Mouse (Mus musculus) MEL (cell line): Measurements from ENCODE around the gene Ephb2. TPM values are rescaled to one million over a fixed set of nuclear protein-coding genes. Genes with fewer than 3 reads are reported as not detected.

Experiments
- DNase-seq: peaks from one replicate; pipeline ENCODE4 v3.0.0; 2011; ENCODE audit warnings: low read depth, low spot score
- H3K27ac ChIP-seq: 2 replicates; pipeline ENCODE4 v1.5.1; 2012; ENCODE audit warnings: low read depth, mild to moderate bottlenecking, control low read depth, low read length, moderate library complexity; ENCODE audit not compliant: control insufficient read depth
- H3K27me3 ChIP-seq, 2 experiments: fragments of 150-350 bp in 1 of 2; sonication (generic) in 1 of 2; 2 replicates each; pipeline ENCODE4 v1.6.1; 2012; ENCODE audit warnings: low read length in 2 of 2, mild to moderate bottlenecking in 2 of 2, improper control_type of control experiment in 1 of 2, moderate library complexity in 1 of 2; ENCODE audit not compliant: insufficient read depth in 2 of 2, control insufficient read depth in 1 of 2
- H3K36me3 ChIP-seq, 2 experiments: 2 replicates each; pipeline ENCODE4 v1.6.1; 2012 to 2014; ENCODE audit warnings: low read length in 2 of 2, improper control_type of control experiment in 1 of 2, inconsistent platforms in 1 of 2, mild to moderate bottlenecking in 1 of 2; ENCODE audit not compliant: insufficient read depth in 2 of 2, control insufficient read depth in 1 of 2
- H3K4me1 ChIP-seq, 2 experiments: fragments of 150-350 bp in 1 of 2; sonication (generic) in 1 of 2; 2 replicates each; pipeline ENCODE4 v1.6.1; 2012; ENCODE audit warnings: low read length in 2 of 2, improper control_type of control experiment in 1 of 2, mild to moderate bottlenecking in 1 of 2; ENCODE audit not compliant: insufficient read depth in 2 of 2, control insufficient read depth in 1 of 2
- H3K4me3 ChIP-seq, 2 experiments: fragments of 150-350 bp in 1 of 2; sonication (generic) in 1 of 2; 2 replicates each; pipeline ENCODE4 v1.5.1; 2012; ENCODE audit warnings: low read depth in 2 of 2, low read length in 2 of 2, mild to moderate bottlenecking in 2 of 2, moderate library complexity in 2 of 2, control low read depth in 1 of 2, improper control_type of control experiment in 1 of 2; ENCODE audit not compliant: control insufficient read depth in 1 of 2, insufficient read depth in 1 of 2
- H3K79me2 ChIP-seq: 2 replicates; pipeline ENCODE4 v1.6.1; 2012; ENCODE audit warnings: mild to moderate bottlenecking, low read length, moderate library complexity; ENCODE audit not compliant: control insufficient read depth, poor library complexity, insufficient read depth
- H3K9ac ChIP-seq: 2 replicates; pipeline ENCODE4 v1.6.1; 2012; ENCODE audit warnings: low read depth, mild to moderate bottlenecking, control low read depth, low read length, moderate library complexity; ENCODE audit not compliant: control insufficient read depth, poor library complexity, severe bottlenecking
- H3K9me3 ChIP-seq: fragments of 150-350 bp; sonication (generic); replicated peaks from 2 replicates; pipeline ENCODE4 v1.6.1; 2012; ENCODE audit warnings: mild to moderate bottlenecking, low read length, improper control_type of control experiment, moderate library complexity; ENCODE audit not compliant: insufficient read depth
- BHLHE40 ChIP-seq: IDR thresholded peaks from 2 replicates; pipeline ENCODE4 v1.6.1; 2012; ENCODE audit warnings: low read depth, mild to moderate bottlenecking, inconsistent platforms, low read length, improper control_type of control experiment, borderline replicate concordance
- CHD1 ChIP-seq: IDR thresholded peaks from 2 replicates; pipeline ENCODE4 v1.6.1; 2012; ENCODE audit warnings: low read depth, mild to moderate bottlenecking, inconsistent platforms, low read length, improper control_type of control experiment
- CHD2 ChIP-seq: IDR thresholded peaks from 2 replicates; pipeline ENCODE4 v1.6.1; 2011; ENCODE audit warnings: low read length, improper control_type of control experiment
- CTCF ChIP-seq, 3 experiments: IDR thresholded peaks in 2 of 3; conservative IDR thresholded peaks in 1 of 3; 2 replicates each; pipeline ENCODE4 v1.5.1; 2011 to 2012; ENCODE audit warnings: low read length in 3 of 3, low read depth in 2 of 3, mild to moderate bottlenecking in 2 of 3, improper control_type of control experiment in 1 of 3, inconsistent platforms in 1 of 3, mixed read lengths in 1 of 3, moderate library complexity in 1 of 3; ENCODE audit not compliant: control insufficient read depth in 1 of 3, insufficient read depth in 1 of 3, poor library complexity in 1 of 3, severe bottlenecking in 1 of 3
- E2F4 ChIP-seq: IDR thresholded peaks from 2 replicates; pipeline ENCODE4 v1.6.1; 2011; ENCODE audit warnings: low read depth, low read length, improper control_type of control experiment, borderline replicate concordance
- EP300 ChIP-seq, 2 experiments: IDR thresholded peaks; 2 replicates each; pipeline ENCODE4 v1.6.1; 2011; ENCODE audit warnings: improper control_type of control experiment in 2 of 2, low read length in 2 of 2, low read depth in 1 of 2, mild to moderate bottlenecking in 1 of 2
- ETS1 ChIP-seq: IDR thresholded peaks from 2 replicates; pipeline ENCODE4 v1.6.1; 2012; ENCODE audit warnings: low read depth, mild to moderate bottlenecking, inconsistent platforms, low read length, improper control_type of control experiment, moderate library complexity
- GATA1 ChIP-seq: IDR thresholded peaks from 2 replicates; pipeline ENCODE4 v1.6.1; 2011; ENCODE audit warnings: low read depth, low read length, improper control_type of control experiment
- JUND ChIP-seq: IDR thresholded peaks from 2 replicates; pipeline ENCODE4 v1.6.1; 2011; ENCODE audit warnings: low read depth, mild to moderate bottlenecking, improper control_type of control experiment, low read length
- MAFK ChIP-seq: IDR thresholded peaks from 2 replicates; pipeline ENCODE4 v1.6.1; 2011; ENCODE audit warnings: low read depth, mild to moderate bottlenecking, low read length, improper control_type of control experiment, borderline replicate concordance
- MAX ChIP-seq: IDR thresholded peaks from 2 replicates; pipeline ENCODE4 v1.6.1; 2011; ENCODE audit warnings: low read length, improper control_type of control experiment
- MAZ ChIP-seq: IDR thresholded peaks from 2 replicates; pipeline ENCODE4 v1.6.1; 2012; ENCODE audit warnings: low read depth, mild to moderate bottlenecking, inconsistent platforms, low read length, improper control_type of control experiment
- MEF2A ChIP-seq: IDR thresholded peaks from 2 replicates; pipeline ENCODE4 v1.6.1; 2014; ENCODE audit warnings: low read depth, mild to moderate bottlenecking, inconsistent platforms, low read length, improper control_type of control experiment; ENCODE audit not compliant: poor library complexity, insufficient replicate concordance, severe bottlenecking; ENCODE audit errors: extremely low read depth
- MXI1 ChIP-seq: IDR thresholded peaks from 2 replicates; pipeline ENCODE4 v1.6.1; 2011; ENCODE audit warnings: mild to moderate bottlenecking, low read depth, low read length, improper control_type of control experiment
- MYB ChIP-seq: IDR thresholded peaks from 2 replicates; pipeline ENCODE4 v1.6.1; 2011; ENCODE audit warnings: mild to moderate bottlenecking, low read depth, low read length, improper control_type of control experiment
- MYC ChIP-seq: IDR thresholded peaks from 2 replicates; pipeline ENCODE4 v1.6.1; 2011; ENCODE audit warnings: low read depth, mild to moderate bottlenecking, low read length, improper control_type of control experiment, moderate library complexity
- NELFE ChIP-seq: IDR thresholded peaks from 2 replicates; pipeline ENCODE4 v1.6.1; 2011; ENCODE audit warnings: low read depth, low read length, improper control_type of control experiment
- POLR2A ChIP-seq, 2 experiments: IDR thresholded peaks; 2 replicates each; pipeline ENCODE4 v1.6.1; 2011 to 2012; ENCODE audit warnings: low read length in 2 of 2, mild to moderate bottlenecking in 2 of 2, control low read depth in 1 of 2, improper control_type of control experiment in 1 of 2, low read depth in 1 of 2, moderate library complexity in 1 of 2; ENCODE audit not compliant: control insufficient read depth in 1 of 2, insufficient read depth in 1 of 2, poor library complexity in 1 of 2
- POLR2AphosphoS5 ChIP-seq: IDR thresholded peaks from 2 replicates; pipeline ENCODE4 v1.6.1; 2012; ENCODE audit warnings: low read depth, borderline replicate concordance, mild to moderate bottlenecking, inconsistent platforms, low read length, moderate library complexity, mixed read lengths
- RAD21 ChIP-seq: IDR thresholded peaks from 2 replicates; pipeline ENCODE4 v1.6.1; 2011; ENCODE audit warnings: mild to moderate bottlenecking, low read depth, low read length, improper control_type of control experiment
- RCOR1 ChIP-seq: IDR thresholded peaks from 2 replicates; pipeline ENCODE4 v1.6.1; 2012; ENCODE audit warnings: low read depth, mild to moderate bottlenecking, inconsistent platforms, low read length, improper control_type of control experiment
- USF1 ChIP-seq: IDR thresholded peaks from 2 replicates; pipeline ENCODE4 v1.6.1; 2014; ENCODE audit warnings: low read depth, mild to moderate bottlenecking, inconsistent platforms, low read length, improper control_type of control experiment, moderate library complexity
- ZMIZ1 ChIP-seq: IDR thresholded peaks from 2 replicates; pipeline ENCODE4 v1.6.1; 2012; ENCODE audit warnings: low read depth, mild to moderate bottlenecking, inconsistent platforms, low read length, improper control_type of control experiment, moderate library complexity
- ZNF384 ChIP-seq: IDR thresholded peaks from 2 replicates; pipeline ENCODE4 v1.6.1; 2012; ENCODE audit warnings: low read depth, mild to moderate bottlenecking, inconsistent platforms, low read length, improper control_type of control experiment
- polyA plus RNA-seq, 2 experiments: library from polyadenylated mRNA; stranded (reverse) in 1 of 2; unstranded in 1 of 2; fragments of >175 nt in 1 of 2; fragments of >200 nt in 1 of 2; gene quantifications; 2 replicates each; pipeline versions ENCODE4 v1.2.1 to v1.2.4; 2012; ENCODE audit warnings: low replicate concordance in 2 of 2, low read depth in 1 of 2; ENCODE audit not compliant: insufficient read length in 2 of 2, insufficient read depth in 1 of 2, missing spikeins in 1 of 2
- total RNA-seq: library from RNA; depleted of rRNA; stranded (reverse); fragments of 300-350 nt; gene quantifications from 2 replicates; pipeline ENCODE4 v1.2.3, GENCODE M21; 2012

Ephb2 gene
- total and polyA plus RNA-seq, 3 experiments, result 1.9 to 4.1 TPM; not detected in 1

DNA sequence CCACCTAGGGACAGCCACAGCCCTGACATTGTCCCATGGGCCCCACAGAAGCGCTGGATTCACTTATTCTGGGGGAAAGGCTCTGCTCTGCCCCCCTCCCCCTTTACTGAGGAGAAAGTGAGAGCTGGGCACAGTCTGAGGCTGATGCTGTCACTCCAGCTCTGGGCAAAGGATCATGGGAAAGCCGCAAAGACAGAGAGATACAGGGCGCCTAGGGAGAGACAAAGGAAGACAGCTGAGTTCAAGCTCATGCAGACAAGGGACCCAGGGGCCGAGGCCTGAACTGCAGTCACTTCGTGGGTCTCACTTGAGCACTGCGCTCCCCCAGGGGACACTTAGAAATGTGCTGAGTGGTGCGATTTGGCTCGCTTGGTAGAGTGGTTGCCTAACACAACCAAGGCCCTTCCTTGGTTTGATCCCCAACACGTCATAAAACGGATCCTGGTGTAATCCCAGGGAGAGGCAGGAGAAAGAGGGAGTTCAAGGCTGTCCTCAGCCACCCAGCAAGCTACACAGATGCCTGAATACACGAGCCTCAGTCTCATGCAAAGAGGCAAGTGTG is 28.3 kb downstream of the Ephb2 start:
- Histone ChIP-seq H3K9ac (no peak overlapping the region), H3K27ac (no peak overlapping the region), H3K4me1 (no peaks in the 10 kb centered on the region), H3K27me3 (no peaks in the 10 kb centered on the region), H3K9me3 (no peaks in the 10 kb centered on the region), H3K36me3 (no peaks in the 10 kb centered on the region), H3K4me3 (no peak overlapping the region), H3K79me2 (no peaks in the 10 kb centered on the region)
- DNase-seq, result no peak
- TF ChIP-seq MXI1 (no peak), RCOR1 (no peak), BHLHE40 (no peak), NELFE (no peak), ZMIZ1 (no peak), CHD2 (no peak), RAD21 (no peak), GATA1 (no peak), ZNF384 (no peak), CTCF (IDR thresholded peaks at IDR 0.05 in 2 of 3, conservative IDR thresholded peaks at IDR 0.05 in 1 of 3; ENCODE audit: control insufficient read depth in 1 of 3, insufficient read depth in 1 of 3, low read depth in 2 of 3, low read length in 3 of 3, poor library complexity in 1 of 3, severe bottlenecking in 1 of 3) (no peak), MYC (no peak)

DNA sequence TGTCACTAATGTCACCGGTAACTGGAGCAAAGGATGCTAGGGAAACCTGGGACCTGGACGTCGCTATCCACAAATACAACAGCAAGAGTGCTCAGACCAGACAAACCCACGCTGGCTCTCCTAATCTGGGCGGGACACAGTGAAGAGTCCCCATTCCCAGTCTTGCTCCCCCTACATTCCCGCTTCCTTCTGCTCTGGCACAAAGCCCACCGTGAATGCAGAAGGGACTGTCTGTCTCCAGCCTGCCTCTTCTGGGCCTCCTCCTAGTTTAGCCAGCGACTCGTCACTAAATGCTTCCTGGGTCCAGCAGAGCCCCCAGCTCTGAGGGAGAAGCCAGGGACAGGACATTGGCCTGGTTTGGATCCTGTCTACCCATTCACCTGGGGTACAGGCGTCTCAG is 29.5 kb downstream of the Ephb2 start:
- no peak overlapping the region for H3K4me3 ChIP-seq

More for the DNA sequence above, 29.5 kb downstream of the Ephb2 start:
- Histone ChIP-seq H3K9me3 (no peaks in the 10 kb centered on the region), H3K9ac (no peak overlapping the region)
- TF ChIP-seq JUND (no peak), GATA1 (no peak), RAD21 (no peak), MEF2A (no peak), E2F4 (no peak), MXI1 (no peak), MAX (no peak), MYC (no peak), EP300 (IDR thresholded peaks at IDR 0.05; ENCODE audit: low read depth in 1 of 2, low read length in 2 of 2) (no peak), ETS1 (no peak), CHD2 (no peak), ZMIZ1 (no peak), POLR2AphosphoS5 (no peak), POLR2A (IDR thresholded peaks at IDR 0.05; ENCODE audit: control insufficient read depth in 1 of 2, insufficient read depth in 1 of 2, low read depth in 1 of 2, low read length in 2 of 2, poor library complexity in 1 of 2) (no peak), CHD1 (no peak), MAZ (no peak), MYB (no peak), MAFK (no peak), ZNF384 (no peak), USF1 (no peak)
- TF ChIP-seq, all 39 proteins: peak for 0
- no peaks in the 10 kb centered on the region for H3K36me3 ChIP-seq
- no peaks in the 10 kb centered on the region for H3K27me3 ChIP-seq
- DNase-seq, result no peak
- no peak overlapping the region for H3K27ac ChIP-seq
- peaks cover 0 to 5% of the 10 kb centered on the region in 2 experiments; a peak in 2 of 4 replicates for H3K4me1 ChIP-seq
- no peaks in the 10 kb centered on the region for H3K79me2 ChIP-seq
